Mouse (Mus musculus) megakaryocyte, embryonic 14.5 days (primary cell): ENCODE results near the gene Grcc10. TPM values are rescaled to one million over a fixed set of nuclear protein-coding genes. Genes with fewer than 3 reads are reported as not detected.

Source experiments
- H3K27me3 ChIP-seq: replicated peaks from 2 replicates; pipeline ENCODE3; 2012; ENCODE audit warnings: inconsistent platforms
- H3K36me3 ChIP-seq: replicated peaks from 2 replicates; pipeline ENCODE3; 2012; ENCODE audit warnings: low read length, inconsistent platforms, mixed read lengths
- H3K4me1 ChIP-seq: 2 replicates; pipeline ENCODE4 v1.6.1; 2012; ENCODE audit warnings: inconsistent platforms
- H3K4me3 ChIP-seq: replicated peaks from 2 replicates; pipeline ENCODE3; 2012; ENCODE audit warnings: moderate library complexity, mild to moderate bottlenecking, inconsistent platforms
- H3K9me3 ChIP-seq: 2 replicates; pipeline ENCODE4 v1.6.1; 2012; ENCODE audit warnings: inconsistent platforms
- FLI1 ChIP-seq: IDR thresholded peaks from 2 replicates; pipeline ENCODE4 v1.6.1; 2012; ENCODE audit warnings: low read length, inconsistent platforms, mixed read lengths
- GATA1 ChIP-seq: IDR thresholded peaks from 3 replicates; pipeline ENCODE4 v1.6.1; 2012; ENCODE audit warnings: mixed read lengths, low read length, inconsistent platforms, borderline replicate concordance
- polyA plus RNA-seq: library from polyadenylated mRNA; stranded (reverse); fragments of >175 nt; gene quantifications from 2 replicates; pipeline ENCODE4 v1.2.3, GENCODE M21; 2012; ENCODE audit warnings: low replicate concordance; ENCODE audit not compliant: insufficient read depth

The Grcc10 gene
- polyA plus RNA-seq, 1 experiment, result 65.2 TPM

- H3K4me1 ChIP-seq, result peaks cover 42% of the 10 kb centered on the region
- TF ChIP-seq GATA1 (no peak), FLI1 (no peak)
- H3K36me3 ChIP-seq, result peaks cover 99% of the 10 kb centered on the region
- no peaks in the 10 kb centered on the region for H3K9me3 ChIP-seq
- no peaks in the 10 kb centered on the region for H3K27me3 ChIP-seq
- H3K4me3 ChIP-seq, result no peak overlapping the region
Measured at GRCm38 (mm10) chr6:124702102-124702783, 38.9 kb downstream of the Grcc10 start.

GRCm38 (mm10) chr6:124701338-124701737 lies 39.8 kb downstream of the Grcc10 start:
- Histone ChIP-seq H3K27me3 (no peaks in the 10 kb centered on the region), H3K36me3 (peaks cover 100% of the 10 kb centered on the region), H3K9me3 (no peaks in the 10 kb centered on the region), H3K4me3 (no peak overlapping the region), H3K4me1 (peaks cover 44% of the 10 kb centered on the region)
- TF ChIP-seq GATA1 (no peak), FLI1 (no peak)

GRCm38 (mm10) chr6:124699962-124700610 lies 41.1 kb downstream of the Grcc10 start:
- H3K36me3 ChIP-seq, result peaks cover 99% of the 10 kb centered on the region
- H3K4me3 ChIP-seq, result no peak overlapping the region
- H3K4me1 ChIP-seq, result peaks cover 39% of the 10 kb centered on the region
- TF ChIP-seq GATA1 (no peak), FLI1 (no peak)
- no peaks in the 10 kb centered on the region for H3K27me3 ChIP-seq
- H3K9me3 ChIP-seq, result no peaks in the 10 kb centered on the region

- Histone ChIP-seq H3K9me3 (no peaks in the 10 kb centered on the region), H3K4me1 (peaks cover 43% of the 10 kb centered on the region)
- TF ChIP-seq FLI1 (no peak), GATA1 (no peak)
Measured at GRCm38 (mm10) chr6:124699366-124699765, 41.8 kb downstream of the Grcc10 start.

GRCm38 (mm10) chr6:124698751-124699150 lies 42.4 kb downstream of the Grcc10 start:
- Histone ChIP-seq H3K4me1 (peaks cover 48% of the 10 kb centered on the region), H3K36me3 (peaks cover 97% of the 10 kb centered on the region), H3K27me3 (no peaks in the 10 kb centered on the region), H3K4me3 (no peak overlapping the region), H3K9me3 (no peaks in the 10 kb centered on the region)
- TF ChIP-seq GATA1, result no peak
- no peak for TF ChIP-seq FLI1

More at GRCm38 (mm10) chr6:124699366-124699765, 41.8 kb downstream of the Grcc10 start:
- Histone ChIP-seq H3K36me3 (peaks cover 97% of the 10 kb centered on the region), H3K4me3 (no peak overlapping the region), H3K27me3 (no peaks in the 10 kb centered on the region)

GRCm38 (mm10) chr6:124696441-124697150 lies 44.6 kb downstream of the Grcc10 start:
- Histone ChIP-seq H3K4me1 (peaks cover 48% of the 10 kb centered on the region), H3K36me3 (peaks cover 95% of the 10 kb centered on the region), H3K4me3 (no peak overlapping the region), H3K27me3 (no peaks in the 10 kb centered on the region), H3K9me3 (0 out of 2 replicates have a peak, but pooled peaks cover 3% of the 10 kb centered on the region)
- TF ChIP-seq GATA1, result no peak
- no peak for TF ChIP-seq FLI1

GRCm38 (mm10) chr6:124694166-124694955 lies 46.8 kb downstream of the Grcc10 start:
- TF ChIP-seq GATA1 (no peak), FLI1 (no peak)
- H3K9me3 ChIP-seq, result 0 out of 2 replicates have a peak, but pooled peaks cover 3% of the 10 kb centered on the region
- no peak overlapping the region for H3K4me3 ChIP-seq
- no peaks in the 10 kb centered on the region for H3K27me3 ChIP-seq
- H3K4me1 ChIP-seq, result peaks cover 39% of the 10 kb centered on the region
- H3K36me3 ChIP-seq, result peaks cover 85% of the 10 kb centered on the region

GRCm38 (mm10) chr6:124693243-124693981 lies 47.8 kb downstream of the Grcc10 start:
- peaks cover 76% of the 10 kb centered on the region for H3K36me3 ChIP-seq
- no peaks in the 10 kb centered on the region for H3K27me3 ChIP-seq
- H3K4me1 ChIP-seq, result peaks cover 44% of the 10 kb centered on the region

GRCm38 (mm10) chr6:124690517-124690916 lies 50.7 kb downstream of the Grcc10 start:
- Histone ChIP-seq H3K27me3 (no peaks in the 10 kb centered on the region), H3K4me1 (peaks cover 69% of the 10 kb centered on the region), H3K4me3 (no peak overlapping the region), H3K9me3 (0 out of 2 replicates have a peak, but pooled peaks cover 3% of the 10 kb centered on the region), H3K36me3 (peaks cover 57% of the 10 kb centered on the region)
- TF ChIP-seq GATA1 (no peak), FLI1 (no peak)

More at GRCm38 (mm10) chr6:124693243-124693981, 47.8 kb downstream of the Grcc10 start:
- TF ChIP-seq GATA1, result no peak
- TF ChIP-seq FLI1, result no peak
- 0 out of 2 replicates have a peak, but pooled peaks cover 3% of the 10 kb centered on the region for H3K9me3 ChIP-seq
- H3K4me3 ChIP-seq, result no peak overlapping the region

Other genes starting within 250 kb of the Grcc10 start
- gene C1rl, start 248.3 kb downstream of the Grcc10 start, polyA plus RNA-seq, result 0.96 TPM in 1 of 2 replicates, not detected in the other
- gene C1ra, start 229.0 kb downstream of the Grcc10 start, polyA plus RNA-seq, result 0.54 TPM in 1 of 2 replicates, not detected in the other
- gene C1s1, start 199.0 kb downstream of the Grcc10 start, polyA plus RNA-seq, result 0.04 TPM in 1 of 2 replicates, not detected in the other
- not detected in 2 replicates for gene C1rb, start 171.1 kb downstream of the Grcc10 start, polyA plus RNA-seq
- not detected in 2 replicates for gene C1s2, start 105.3 kb downstream of the Grcc10 start, polyA plus RNA-seq
- gene Lpcat3, start 78.3 kb downstream of the Grcc10 start, polyA plus RNA-seq, result 119 and 190 TPM in 2 replicates
- gene Emg1, start 29.2 kb downstream of the Grcc10 start, polyA plus RNA-seq, result 46.3 and 153 TPM in 2 replicates
- 72.8 and 150 TPM in 2 replicates for gene Phb2, start 29.0 kb downstream of the Grcc10 start, polyA plus RNA-seq
- 19.9 and 20.1 TPM in 2 replicates for gene Ptpn6, start 2.7 kb downstream of the Grcc10 start, polyA plus RNA-seq
- 43.0 TPM in 1 of 2 replicates, not detected in the other for gene Gm45234, start 14.6 kb upstream of the Grcc10 start, polyA plus RNA-seq
- gene Atn1, start 15.2 kb upstream of the Grcc10 start, polyA plus RNA-seq, result 38.5 and 97.6 TPM in 2 replicates
- gene Eno2, start 28.3 kb upstream of the Grcc10 start, polyA plus RNA-seq, result 5.8 and 6.2 TPM in 2 replicates
- not detected in 2 replicates for gene Lrrc23, start 38.4 kb upstream of the Grcc10 start, polyA plus RNA-seq
- 42.5 and 52.2 TPM in 2 replicates for gene Spsb2, start 67.3 kb upstream of the Grcc10 start, polyA plus RNA-seq
- 74.5 and 552 TPM in 2 replicates for gene Tpi1, start 72.9 kb upstream of the Grcc10 start, polyA plus RNA-seq
- 35.1 and 61.7 TPM in 2 replicates for gene Usp5, start 88.1 kb upstream of the Grcc10 start, polyA plus RNA-seq
- 27.2 and 32.4 TPM in 2 replicates for gene Cdca3, start 88.2 kb upstream of the Grcc10 start, polyA plus RNA-seq
- gene Gnb3, start 98.9 kb upstream of the Grcc10 start, polyA plus RNA-seq, result not detected in 2 replicates
- 5.5 TPM in 1 of 2 replicates, not detected in the other for gene P3h3, start 116.4 kb upstream of the Grcc10 start, polyA plus RNA-seq
- gene Gpr162, start 122.6 kb upstream of the Grcc10 start, polyA plus RNA-seq, result 0.82 and 7.7 TPM in 2 replicates
- 0.35 TPM in 1 of 2 replicates, not detected in the other for gene Cd4, start 146.8 kb upstream of the Grcc10 start, polyA plus RNA-seq
- 0.62 TPM in 1 of 2 replicates, not detected in the other for gene Lag3, start 170.3 kb upstream of the Grcc10 start, polyA plus RNA-seq
- 330 and 450 TPM in 2 replicates for gene Ptms, start 178.7 kb upstream of the Grcc10 start, polyA plus RNA-seq
- 183 and 362 TPM in 2 replicates for gene Mlf2, start 190.0 kb upstream of the Grcc10 start, polyA plus RNA-seq
- gene Cops7a, start 224.2 kb upstream of the Grcc10 start, polyA plus RNA-seq, result 46.8 and 55.7 TPM in 2 replicates